Mouse (Mus musculus): ENCODE measurements around the gene Lrrc9. TPM values are rescaled to one million over a fixed set of nuclear protein-coding genes. Genes with fewer than 3 reads are reported as not detected.
A peak's percentile ranks its signal among the peaks of the same experiment; 100 is the strongest.

Gene Lrrc9
- polyA plus RNA-seq, 1 experiment, result not detected

DNA sequence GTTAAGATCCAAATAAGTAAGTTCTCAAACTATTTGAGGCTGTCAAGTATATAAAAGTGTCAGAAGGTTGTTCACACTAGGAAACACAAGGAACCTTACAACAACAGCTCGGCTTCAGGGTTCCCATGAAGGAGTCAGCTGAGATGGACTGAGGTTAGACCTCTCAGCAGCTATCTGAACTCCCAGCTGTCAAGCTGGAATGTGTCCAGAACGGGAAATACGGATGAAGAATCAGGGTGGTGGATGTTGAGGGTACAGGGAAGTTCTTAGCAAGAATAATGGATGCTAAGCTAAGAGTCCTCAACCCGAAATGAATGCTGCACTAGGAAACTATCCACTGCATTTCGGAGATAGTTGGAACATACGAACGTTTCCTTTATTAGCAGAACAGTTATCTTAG, 90.6 kb downstream of the Lrrc9 start:
- TF ChIP-seq CTCF (IDR thresholded peaks at IDR 0.05; ENCODE audit: insufficient read depth, low read depth, low read length) (no peak), POLR2A (IDR thresholded peaks at IDR 0.05; ENCODE audit: insufficient read depth, low read depth, low read length) (no peak)
- Histone ChIP-seq H3K4me1 (ENCODE audit: control insufficient read depth, insufficient read depth, low read length) (no peaks in the 10 kb centered on the region), H3K27ac (ENCODE audit: insufficient read depth, low read depth, low read length) (no peak overlapping the region), H3K4me3 (ENCODE audit: insufficient read depth, low read depth, low read length) (no peak overlapping the region)
- 83% methylated on average over 7 of the region's 7 CpGs for WGBS

DNA sequence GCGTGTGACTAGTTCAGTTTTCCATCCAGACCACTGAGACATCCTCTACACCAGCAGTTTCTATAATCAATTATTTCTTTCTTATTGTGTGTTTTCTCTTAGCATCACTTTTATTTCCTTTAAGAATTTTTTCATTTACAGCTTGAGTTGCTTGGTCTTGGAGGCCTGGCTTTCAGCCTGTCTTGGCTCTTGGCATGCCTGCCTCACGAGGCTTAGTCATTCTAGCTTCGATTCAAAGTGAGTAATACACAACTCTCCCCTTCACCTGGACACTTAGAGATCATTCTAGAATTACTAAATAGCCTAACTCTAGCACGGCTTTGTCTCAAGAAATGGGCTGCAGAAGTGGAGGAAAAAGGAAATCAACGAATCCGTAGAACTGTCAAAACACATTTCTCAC, 92.3 kb downstream of the Lrrc9 start:
- no peak for TF ChIP-seq POLR2A (IDR thresholded peaks at IDR 0.05; ENCODE audit: insufficient read depth, low read depth, low read length)
- TF ChIP-seq CTCF (IDR thresholded peaks at IDR 0.05; ENCODE audit: insufficient read depth, low read depth, low read length), result no peak
- 83% methylated on average over 6 of the region's 6 CpGs for WGBS
- H3K4me3 ChIP-seq (ENCODE audit: insufficient read depth, low read depth, low read length), result no peak overlapping the region
- no peaks in the 10 kb centered on the region for H3K4me1 ChIP-seq (ENCODE audit: control insufficient read depth, insufficient read depth, low read length)
- H3K27ac ChIP-seq (ENCODE audit: insufficient read depth, low read depth, low read length), result no peak overlapping the region

DNA sequence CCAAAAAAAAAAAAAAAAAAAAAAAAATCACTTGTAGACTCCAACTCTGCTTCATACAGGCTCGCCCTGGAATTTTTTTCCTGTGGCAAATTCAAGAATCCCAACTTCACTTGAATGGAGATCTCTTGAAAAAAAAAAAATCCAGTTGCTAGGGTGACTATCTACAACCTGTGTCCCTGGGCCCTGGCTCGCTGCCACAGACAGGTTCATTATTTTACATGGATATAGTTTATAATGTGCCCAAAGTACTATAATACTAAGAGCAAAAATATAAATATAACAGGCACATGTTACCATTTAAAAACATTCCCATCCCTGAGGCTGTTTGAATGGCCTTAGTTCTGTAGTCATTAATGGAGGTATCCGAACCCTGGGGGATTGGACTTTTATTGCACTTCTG, 93.9 kb downstream of the Lrrc9 start:
- 0 out of 2 replicates have a peak overlapping the region, but pooled peaks have one; percentile 8 for H3K27ac ChIP-seq (ENCODE audit: insufficient read depth, low read depth, low read length)
- WGBS, result 38% methylated on average over 3 of the region's 3 CpGs

DNA sequence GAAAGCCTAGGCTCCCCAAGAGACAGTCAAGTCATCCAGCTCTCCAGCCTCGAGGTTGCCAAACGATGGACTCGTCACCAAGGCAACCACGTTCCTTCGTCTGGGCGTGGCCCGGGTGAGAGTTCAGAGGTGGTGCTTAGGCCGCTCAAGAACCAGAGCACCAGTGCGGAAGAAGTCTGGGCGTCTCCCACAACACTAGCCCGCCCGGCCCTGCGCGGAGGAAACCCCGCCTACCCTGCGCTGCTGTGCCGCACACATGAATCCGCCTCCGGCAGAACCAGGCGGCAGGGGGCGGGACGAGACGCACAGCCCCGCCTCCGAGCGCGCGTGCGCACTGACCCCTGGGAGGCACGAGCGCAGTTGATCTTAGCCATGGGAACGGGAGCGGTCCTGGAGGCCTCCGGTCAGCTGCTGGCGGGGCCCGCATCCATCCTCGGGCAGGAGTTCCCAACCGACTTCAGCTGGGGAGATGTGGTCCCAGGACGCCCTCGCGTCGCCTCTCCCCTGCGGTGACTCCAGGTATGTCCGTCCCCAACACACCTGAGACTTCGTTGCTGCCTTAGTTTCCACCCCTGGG, 94.4 kb downstream of the Lrrc9 start, which contains the start of gene Pcnx4:
TSS of gene Pcnx4 (plus strand) at position 363 of the 577 bp plus-strand sequence.
- 0 out of 2 replicates have a peak, but pooled peaks have one; percentile 16 for TF ChIP-seq CTCF (IDR thresholded peaks at IDR 0.05; ENCODE audit: insufficient read depth, low read depth, low read length)
- TF ChIP-seq POLR2A (IDR thresholded peaks at IDR 0.05; ENCODE audit: insufficient read depth, low read depth, low read length), result peak; percentile 65
- Histone ChIP-seq H3K27ac (ENCODE audit: insufficient read depth, low read depth, low read length) (0 out of 2 replicates have a peak within 1 kb of the TSS, but pooled peaks have one; percentile 8), H3K4me3 (ENCODE audit: insufficient read depth, low read depth, low read length) (peak within 1 kb of the TSS; percentile 87), H3K4me1 (ENCODE audit: control insufficient read depth, insufficient read depth, low read length) (no peaks in the 10 kb centered on the region)
- under 1% methylated on average over 45 of the region's 45 CpGs for WGBS

More for the DNA sequence above, 93.9 kb downstream of the Lrrc9 start:
- H3K4me3 ChIP-seq (ENCODE audit: insufficient read depth, low read depth, low read length), result peak overlapping the region; percentile 87
- TF ChIP-seq CTCF (IDR thresholded peaks at IDR 0.05; ENCODE audit: insufficient read depth, low read depth, low read length), result no peak
- TF ChIP-seq POLR2A (IDR thresholded peaks at IDR 0.05; ENCODE audit: insufficient read depth, low read depth, low read length), result no peak
- H3K4me1 ChIP-seq (ENCODE audit: control insufficient read depth, insufficient read depth, low read length), result no peaks in the 10 kb centered on the region

DNA sequence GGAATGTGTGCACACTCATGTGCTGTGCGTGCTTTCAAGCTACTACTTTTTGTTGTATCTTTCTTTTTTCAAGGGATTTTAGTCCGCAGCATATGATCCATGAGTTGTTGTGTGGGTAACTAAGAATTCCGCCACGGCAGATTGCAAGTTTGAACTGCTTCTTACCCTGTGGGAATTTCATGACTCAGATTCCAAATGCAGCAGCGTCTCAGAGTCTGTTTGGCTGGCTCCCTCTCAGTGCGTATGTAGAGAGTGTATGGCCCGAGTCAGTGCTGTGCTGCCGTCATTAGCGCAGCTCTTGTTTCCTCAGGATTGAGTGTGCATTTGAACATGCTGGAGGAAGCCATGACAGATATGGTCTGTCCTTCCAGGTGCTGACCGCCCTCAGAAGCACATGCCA, 96.9 kb downstream of the Lrrc9 start:
- no peak overlapping the region for H3K27ac ChIP-seq (ENCODE audit: insufficient read depth, low read depth, low read length)
- TF ChIP-seq CTCF (IDR thresholded peaks at IDR 0.05; ENCODE audit: insufficient read depth, low read depth, low read length) (no peak), POLR2A (IDR thresholded peaks at IDR 0.05; ENCODE audit: insufficient read depth, low read depth, low read length) (no peak)
- WGBS, result 66% methylated on average over 10 of the region's 10 CpGs
- no peaks in the 10 kb centered on the region for H3K4me1 ChIP-seq (ENCODE audit: control insufficient read depth, insufficient read depth, low read length)
- no peak overlapping the region for H3K4me3 ChIP-seq (ENCODE audit: insufficient read depth, low read depth, low read length)

DNA sequence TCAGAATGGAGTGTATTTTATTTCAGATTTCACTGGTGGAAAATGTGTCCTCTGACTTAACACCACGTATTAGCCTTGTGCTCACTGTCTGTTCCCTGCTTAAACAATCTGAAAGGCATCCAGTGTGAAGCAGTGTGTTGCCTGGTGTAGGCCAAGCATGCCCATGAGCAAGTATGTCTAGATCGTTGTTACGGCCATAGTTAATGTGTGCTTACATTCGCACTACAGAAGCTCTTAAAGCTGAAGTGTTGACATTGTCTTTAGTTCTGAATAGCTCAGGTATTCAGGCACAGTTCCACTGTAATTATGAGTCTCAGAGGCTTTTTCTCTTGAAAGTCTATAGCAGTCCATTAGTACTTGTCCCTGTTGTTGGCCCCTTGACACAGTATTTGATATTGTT, 112.7 kb downstream of the Lrrc9 start:
- Histone ChIP-seq H3K27ac (ENCODE audit: insufficient read depth, low read depth, low read length) (no peak overlapping the region), H3K4me3 (ENCODE audit: insufficient read depth, low read depth, low read length) (no peak overlapping the region), H3K4me1 (ENCODE audit: control insufficient read depth, insufficient read depth, low read length) (no peaks in the 10 kb centered on the region)
- TF ChIP-seq CTCF (IDR thresholded peaks at IDR 0.05; ENCODE audit: insufficient read depth, low read depth, low read length), result no peak
- TF ChIP-seq POLR2A (IDR thresholded peaks at IDR 0.05; ENCODE audit: insufficient read depth, low read depth, low read length), result no peak
- 66% methylated on average over 4 of the region's 4 CpGs for WGBS

DNA sequence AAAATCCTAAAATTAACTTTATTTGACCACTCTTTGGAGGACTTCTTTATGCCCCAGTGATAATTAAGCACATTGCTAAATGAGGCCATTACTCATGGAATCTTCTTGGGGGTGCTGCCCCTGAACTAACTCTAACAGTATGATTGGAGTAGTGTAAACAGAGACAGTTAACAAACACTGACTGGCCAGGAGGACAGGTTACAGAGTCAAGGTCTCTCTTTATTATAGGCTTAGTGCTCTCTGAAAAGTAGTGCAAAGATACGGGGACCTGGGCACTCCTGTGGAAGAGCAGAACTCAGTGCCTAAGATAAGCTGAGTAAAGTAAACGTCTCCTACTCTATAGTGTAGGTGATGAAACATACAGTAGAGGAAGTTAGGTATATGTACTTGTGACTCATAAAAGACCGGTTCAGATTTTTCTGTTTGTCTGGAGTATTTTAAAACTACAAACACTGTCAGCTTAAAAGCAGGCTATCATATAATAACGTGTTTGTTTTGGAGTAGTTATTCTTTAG, 122.7 kb downstream of the Lrrc9 start:
- TF ChIP-seq CTCF (IDR thresholded peaks at IDR 0.05; ENCODE audit: insufficient read depth, low read depth, low read length) (no peak), POLR2A (IDR thresholded peaks at IDR 0.05; ENCODE audit: insufficient read depth, low read depth, low read length) (no peak)
- Histone ChIP-seq H3K4me1 (ENCODE audit: control insufficient read depth, insufficient read depth, low read length) (no peaks in the 10 kb centered on the region), H3K4me3 (ENCODE audit: insufficient read depth, low read depth, low read length) (no peak overlapping the region), H3K27ac (ENCODE audit: insufficient read depth, low read depth, low read length) (no peak overlapping the region)
- 81% methylated on average over 4 of the region's 4 CpGs for WGBS

Other genes starting within 250 kb of the Lrrc9 start
- gene Rtn1, start 32.8 kb upstream of the Lrrc9 start, polyA plus RNA-seq (2012; ENCODE audit: insufficient read depth, insufficient read length, low replicate concordance, missing spikeins), result 402 TPM in 1 of 2 replicates, not detected in the other
- gene Pcnx4, start 94.5 kb downstream of the Lrrc9 start, polyA plus RNA-seq (2012; ENCODE audit: insufficient read depth, insufficient read length, low replicate concordance, missing spikeins), result not detected in 2 replicates
- not detected in 2 replicates for gene Gm4756, start 207.8 kb downstream of the Lrrc9 start, polyA plus RNA-seq (2012; ENCODE audit: insufficient read depth, insufficient read length, low replicate concordance, missing spikeins)
- gene Dhrs7, start 223.0 kb downstream of the Lrrc9 start, polyA plus RNA-seq (2012; ENCODE audit: insufficient read depth, insufficient read length, low replicate concordance, missing spikeins), result not detected in 2 replicates